Mouse (Mus musculus): ENCODE measurements around the gene Apbb2. TPM values are rescaled to one million over a fixed set of nuclear protein-coding genes. Genes with fewer than 3 reads are reported as not detected.

Apbb2 gene
- total and polyA plus RNA-seq, 3 experiments, result 0.34 to 0.40 (median 0.34) TPM

- H3K9me3 ChIP-seq (replicated peaks; ENCODE audit: low read length), result no peaks in the 10 kb centered on the region
- in situ Hi-C loops (cut with MboI; ENCODE audit: low pct_ligation_motif_present, low pct_unique_long_range_greater_than_20kb, low sequenced_read_pairs), result no loop called here
Measured at GRCm38 (mm10) chr5:66346756-66347155, 271.8 kb downstream of the Apbb2 start.

GRCm38 (mm10) chr5:66345140-66345539 lies 273.4 kb downstream of the Apbb2 start:
- H3K27me3 ChIP-seq (replicated peaks), result no peaks in the 10 kb centered on the region
- peaks cover 26 to 64% of the 10 kb centered on the region in 2 experiments for H3K4me1 ChIP-seq (ENCODE audit: control insufficient read depth in 1 of 2, insufficient read depth in 2 of 2)
- in situ Hi-C loops (cut with MboI; ENCODE audit: low pct_ligation_motif_present, low pct_unique_long_range_greater_than_20kb, low sequenced_read_pairs), result no loop called here
- DNase-seq (ENCODE audit: extremely low read depth), result peak; percentile 50
- no peak overlapping the region for H3K27ac ChIP-seq (ENCODE audit: insufficient read depth, low read depth)
- H3K9me3 ChIP-seq (replicated peaks; ENCODE audit: low read length), result no peaks in the 10 kb centered on the region
- dilution Hi-C loops (cut with MboI; ENCODE audit: extremely low pct_ligation_motif_present, extremely low pct_unique_long_range_greater_than_20kb, low sequenced_read_pairs), result no loop called here
- TF ChIP-seq MAFK (IDR thresholded peaks at IDR 0.05; ENCODE audit: insufficient replicate concordance, low read length) (peak; percentile 73; the same call in 1 of the 2 replicates), IRF4 (IDR thresholded peaks at IDR 0.05; ENCODE audit: low read depth, low read length) (peak; percentile 45; the same call in 1 of the 2 replicates), ETS1 (conservative IDR thresholded peaks at IDR 0.05; ENCODE audit: low read depth, low read length) (peak; percentile 86), BHLHE40 (IDR thresholded peaks at IDR 0.05; ENCODE audit: low read depth, low read length) (peak; percentile 35; the same call in 1 of the 2 replicates), JUN (IDR thresholded peaks at IDR 0.05; ENCODE audit: insufficient read depth, low read depth, low read length) (no peak), MEF2A (IDR thresholded peaks at IDR 0.05; ENCODE audit: borderline replicate concordance, low read depth, low read length) (peak; percentile 67)
- peak overlapping the region; percentile 8; the same call in 1 of the 2 replicates for H3K4me2 ChIP-seq (ENCODE audit: insufficient read depth, low read depth, poor library complexity, severe bottlenecking)
- no peak overlapping the region for H3K9ac ChIP-seq (ENCODE audit: insufficient read depth, low read depth)
- no peaks in the 10 kb centered on the region for H3K79me2 ChIP-seq (replicated peaks; ENCODE audit: control insufficient read depth, extremely low read depth, insufficient read depth, poor library complexity, severe bottlenecking)
- H3K36me3 ChIP-seq (replicated peaks in 1 of 2; ENCODE audit: control insufficient read depth in 1 of 2, insufficient read depth in 1 of 2, low read length in 1 of 2), result no peaks in the 10 kb centered on the region
- no peak overlapping the region for H3K4me3 ChIP-seq (replicated peaks in 1 of 3; ENCODE audit: low read depth in 2 of 3, low read length in 2 of 3, poor library complexity in 1 of 3)

More at GRCm38 (mm10) chr5:66346756-66347155, 271.8 kb downstream of the Apbb2 start:
- Histone ChIP-seq H3K9ac (ENCODE audit: insufficient read depth, low read depth) (no peak overlapping the region), H3K79me2 (replicated peaks; ENCODE audit: control insufficient read depth, extremely low read depth, insufficient read depth, poor library complexity, severe bottlenecking) (no peaks in the 10 kb centered on the region), H3K4me2 (ENCODE audit: insufficient read depth, low read depth, poor library complexity, severe bottlenecking) (no peak overlapping the region), H3K4me3 (replicated peaks in 1 of 3; ENCODE audit: low read depth in 2 of 3, low read length in 2 of 3, poor library complexity in 1 of 3) (no peak overlapping the region), H3K4me1 (ENCODE audit: control insufficient read depth in 1 of 2, insufficient read depth in 2 of 2) (peaks cover 24 to 50% of the 10 kb centered on the region in 2 experiments), H3K27ac (ENCODE audit: insufficient read depth, low read depth) (no peak overlapping the region), H3K36me3 (replicated peaks in 1 of 2; ENCODE audit: control insufficient read depth in 1 of 2, insufficient read depth in 1 of 2, low read length in 1 of 2) (no peaks in the 10 kb centered on the region), H3K27me3 (replicated peaks) (no peaks in the 10 kb centered on the region)
- dilution Hi-C loops (cut with MboI; ENCODE audit: extremely low pct_ligation_motif_present, extremely low pct_unique_long_range_greater_than_20kb, low sequenced_read_pairs), result no loop called here
- no peak for TF ChIP-seq CTCF (conservative IDR thresholded peaks at IDR 0.05 in 1 of 2, IDR thresholded peaks at IDR 0.05 in 1 of 2; ENCODE audit: low read depth in 2 of 2, low read length in 2 of 2)
- no peak for TF ChIP-seq NELFE (IDR thresholded peaks at IDR 0.05; ENCODE audit: low read depth, low read length)
- no peak for TF ChIP-seq ZNF384 (IDR thresholded peaks at IDR 0.05; ENCODE audit: low read depth, low read length)
- TF ChIP-seq EP300 (IDR thresholded peaks at IDR 0.05; ENCODE audit: low read length), result no peak
- no peak for TF ChIP-seq MYC (IDR thresholded peaks at IDR 0.05; ENCODE audit: low read depth, low read length)
- no peak for TF ChIP-seq POLR2A (IDR thresholded peaks at IDR 0.05; ENCODE audit: low read depth, low read length)
- no peak for TF ChIP-seq RCOR1 (conservative IDR thresholded peaks at IDR 0.05; ENCODE audit: low read depth, low read length)
- no peak for DNase-seq (ENCODE audit: extremely low read depth)

GRCm38 (mm10) chr5:66344182-66344581 lies 274.4 kb downstream of the Apbb2 start:
- in situ Hi-C loops (cut with MboI; ENCODE audit: low pct_ligation_motif_present, low pct_unique_long_range_greater_than_20kb, low sequenced_read_pairs) (no loop called here), dilution Hi-C loops (cut with MboI; ENCODE audit: extremely low pct_ligation_motif_present, extremely low pct_unique_long_range_greater_than_20kb, low sequenced_read_pairs) (no loop called here)
- Histone ChIP-seq H3K79me2 (replicated peaks; ENCODE audit: control insufficient read depth, extremely low read depth, insufficient read depth, poor library complexity, severe bottlenecking) (no peaks in the 10 kb centered on the region), H3K4me3 (replicated peaks in 1 of 3; ENCODE audit: low read depth in 2 of 3, low read length in 2 of 3, poor library complexity in 1 of 3) (no peak overlapping the region), H3K27me3 (replicated peaks) (no peaks in the 10 kb centered on the region), H3K27ac (ENCODE audit: insufficient read depth, low read depth) (no peak overlapping the region), H3K9me3 (replicated peaks; ENCODE audit: low read length) (no peaks in the 10 kb centered on the region), H3K9ac (ENCODE audit: insufficient read depth, low read depth) (no peak overlapping the region), H3K4me2 (ENCODE audit: insufficient read depth, low read depth, poor library complexity, severe bottlenecking) (0 out of 2 replicates have a peak overlapping the region, but pooled peaks have one; percentile 11), H3K36me3 (replicated peaks in 1 of 2; ENCODE audit: control insufficient read depth in 1 of 2, insufficient read depth in 1 of 2, low read length in 1 of 2) (no peaks in the 10 kb centered on the region), H3K4me1 (ENCODE audit: control insufficient read depth in 1 of 2, insufficient read depth in 2 of 2) (peaks cover 26 to 60% of the 10 kb centered on the region in 2 experiments)
- TF ChIP-seq ZC3H11A (IDR thresholded peaks at IDR 0.05; ENCODE audit: low read depth, low read length), result no peak
- peak; percentile 71; the same call in 1 of the 2 replicates for TF ChIP-seq MEF2A (IDR thresholded peaks at IDR 0.05; ENCODE audit: borderline replicate concordance, low read depth, low read length)
- DNase-seq (ENCODE audit: extremely low read depth), result peak; percentile 27

Measured in CH12.LX (cell line).